9 mouse cellular contexts compared by ENCODE assay signal in the genomic region with DNA sequence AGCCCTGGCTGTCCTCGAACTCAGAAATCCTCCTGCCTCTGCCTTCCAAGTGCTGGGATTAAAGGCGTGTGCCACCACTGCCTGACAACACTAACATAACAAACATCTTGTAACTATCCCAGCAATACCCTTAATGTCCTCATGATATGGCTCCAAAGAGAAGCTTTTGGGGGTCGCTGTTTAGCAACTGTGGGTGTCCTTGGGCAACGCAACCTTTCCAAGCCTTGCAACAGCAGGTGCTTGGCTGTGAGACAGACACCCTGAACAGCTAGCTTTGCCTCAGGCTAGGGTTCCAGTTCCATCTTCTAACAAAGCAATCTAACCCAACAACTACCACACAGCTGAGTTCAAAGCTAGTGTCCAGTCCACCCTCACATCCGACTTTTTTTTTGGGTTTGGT. TPM values are rescaled to one million over a fixed set of nuclear protein-coding genes. Genes with fewer than 3 reads are reported as not detected.
DNase-seq lines count a peak whose midpoint lies in the region; ATAC-seq and TF ChIP-seq lines count a peak whose summit lies in the region.
"Had no signal": no experiment of that assay in that cellular context is flagged by ENCODE, and none has a peak within 500 bp of the region (broad histone marks: within the 10 kb centered on the region; RNA-seq: fewer than 3 reads in every experiment).

No protein-coding gene starts in this region.

- TF ChIP-seq POLR2A in heart, adult 2 months (IDR thresholded peaks at IDR 0.05; ENCODE audit: insufficient read depth, low read depth, low read length), result no peak
- no peak for TF ChIP-seq POLR2A in bone marrow macrophage, adult 2 months (IDR thresholded peaks at IDR 0.05; ENCODE audit: borderline replicate concordance, low read depth, low read length)

- peak overlapping the region; percentile 87; the same call in 1 of the 2 replicates for H3K9ac ChIP-seq in heart, postnatal 0 days (replicated peaks; ENCODE audit: low read depth, low read length)
- no peak overlapping the region for H3K9ac ChIP-seq in heart, adult 2 months (ENCODE audit: low read depth, low read length)
- peak overlapping the region; percentile 73; the same call in 1 of the 2 replicates for H3K9ac ChIP-seq in hindbrain, postnatal 0 days (replicated peaks; ENCODE audit: low read length)
- peak overlapping the region; percentile 86; the same call in 1 of the 2 replicates for H3K9ac ChIP-seq in midbrain, embryonic 16.5 days (ENCODE audit: low read depth, low read length)

- H3K4me2 ChIP-seq in heart, postnatal 0 days (ENCODE audit: low read depth, low read length), result peak overlapping the region; percentile 69
- H3K4me2 ChIP-seq in hindbrain, postnatal 0 days (ENCODE audit: low read depth, low read length), result peak overlapping the region; percentile 80
- peak overlapping the region; percentile 92 for H3K4me2 ChIP-seq in midbrain, embryonic 16.5 days (ENCODE audit: low read length)

- 0 out of 2 replicates have a peak, but pooled peaks cover 1% of the 10 kb centered on the region for H3K79me2 ChIP-seq in heart, adult 2 months (replicated peaks; ENCODE audit: control insufficient read depth, insufficient read depth, low read length)

- peaks cover 37% of the 10 kb centered on the region for H3K36me3 ChIP-seq in heart, postnatal 0 days (replicated peaks; ENCODE audit: control insufficient read depth, insufficient read depth, low read length)
- peaks cover 6% of the 10 kb centered on the region; the same call in 1 of the 2 replicates for H3K36me3 ChIP-seq in heart, adult 2 months (ENCODE audit: control insufficient read depth, insufficient read depth, low read length)
- H3K36me3 ChIP-seq in hindbrain, postnatal 0 days (ENCODE audit: insufficient read depth, low read length), result peaks cover 31% of the 10 kb centered on the region
- H3K36me3 ChIP-seq in midbrain, embryonic 16.5 days (ENCODE audit: control insufficient read depth, insufficient read depth, low read length), result peaks cover 13% of the 10 kb centered on the region

- TF ChIP-seq CTCF in heart, postnatal 0 days (IDR thresholded peaks at IDR 0.05; ENCODE audit: low read depth), result no peak
- TF ChIP-seq CTCF in heart, adult 2 months (IDR thresholded peaks at IDR 0.05), result no peak
- TF ChIP-seq CTCF in bone marrow macrophage, adult 2 months (IDR thresholded peaks at IDR 0.05; ENCODE audit: low read depth, low read length), result no peak
- TF ChIP-seq CTCF in hindbrain, postnatal 0 days (IDR thresholded peaks at IDR 0.05; ENCODE audit: low read depth), result no peak

- intact Hi-C loops in heart, adult 2 months (cut with DNase I), result loop anchor here (10.0 kb wide), 1 partner anchor 359 kb away; a partner anchor contains a TSS

- H3K27ac ChIP-seq in heart, postnatal 0 days (ENCODE audit: low read depth), result no peak overlapping the region
- no peak overlapping the region for H3K27ac ChIP-seq in heart, adult 2 months
- H3K27ac ChIP-seq in bone marrow macrophage, adult 2 months (ENCODE audit: insufficient read depth, low read depth, low read length), result peak overlapping the region; percentile 53; the same call in 1 of the 2 replicates
- H3K27ac ChIP-seq in hindbrain, postnatal 0 days, result no peak overlapping the region
- H3K27ac ChIP-seq in midbrain, embryonic 16.5 days (ENCODE audit: low read length), result no peak overlapping the region

- no peak for TF ChIP-seq EP300 in heart, postnatal 0 days (IDR thresholded peaks at IDR 0.05; ENCODE audit: low read depth)
- TF ChIP-seq EP300 in heart, adult 2 months (IDR thresholded peaks at IDR 0.05; ENCODE audit: insufficient read depth, low read depth, low read length), result no peak

- WGBS in heart, postnatal 0 days, result 56% methylated on average over 5 of the region's 5 CpGs
- 67% methylated on average over 5 of the region's 5 CpGs for WGBS in heart, adult 2 months
- 66% methylated on average over 5 of the region's 5 CpGs for WGBS in hindbrain, postnatal 0 days
- 77% methylated on average over 5 of the region's 5 CpGs for WGBS in midbrain, embryonic 16.5 days

- peaks cover 5% of the 10 kb centered on the region; the same call in 1 of the 2 replicates for H3K4me1 ChIP-seq in heart, postnatal 0 days (ENCODE audit: control insufficient read depth, insufficient read depth)
- H3K4me1 ChIP-seq in heart, adult 2 months (ENCODE audit: control insufficient read depth, insufficient read depth, low read length), result peaks cover 6% of the 10 kb centered on the region
- peaks cover 10% of the 10 kb centered on the region for H3K4me1 ChIP-seq in bone marrow macrophage, adult 2 months (ENCODE audit: control insufficient read depth, insufficient read depth, low read length)
- H3K4me1 ChIP-seq in hindbrain, postnatal 0 days (ENCODE audit: insufficient read depth, low read length), result peaks cover 16% of the 10 kb centered on the region; the same call in 1 of the 2 replicates
- H3K4me1 ChIP-seq in midbrain, embryonic 16.5 days (ENCODE audit: control insufficient read depth, insufficient read depth, low read length), result peaks cover 29% of the 10 kb centered on the region

- peak overlapping the region; percentile 71 for H3K4me3 ChIP-seq in heart, postnatal 0 days (ENCODE audit: low read depth, low read length)
- no peak overlapping the region for H3K4me3 ChIP-seq in heart, adult 2 months
- peak overlapping the region; percentile 95 for H3K4me3 ChIP-seq in bone marrow macrophage, adult 2 months (ENCODE audit: insufficient read depth, low read length)
- H3K4me3 ChIP-seq in hindbrain, postnatal 0 days (ENCODE audit: low read length), result peak overlapping the region; percentile 57; the same call in 1 of the 2 replicates
- peak overlapping the region; percentile 58 for H3K4me3 ChIP-seq in midbrain, embryonic 16.5 days (ENCODE audit: low read depth, low read length)

- no peaks in the 10 kb centered on the region for H3K9me3 ChIP-seq in heart, postnatal 0 days (replicated peaks; ENCODE audit: control insufficient read depth, low read length)
- no peaks in the 10 kb centered on the region for H3K9me3 ChIP-seq in hindbrain, postnatal 0 days (ENCODE audit: low read length)
- no peaks in the 10 kb centered on the region for H3K9me3 ChIP-seq in midbrain, embryonic 16.5 days (replicated peaks; ENCODE audit: control insufficient read depth, low read length, poor library complexity, severe bottlenecking)

- ATAC-seq in heart, postnatal 0 days (ENCODE audit: insufficient read depth, low read depth), result no peak
- no peak for ATAC-seq in hindbrain, postnatal 0 days
- no peak for ATAC-seq in midbrain, embryonic 16.5 days

- DNase-seq in heart, postnatal 0 days (ENCODE audit: low spot score), result no peak
- no peak for DNase-seq in heart, adult 2 months
- DNase-seq in hindbrain, postnatal 0 days (ENCODE audit: low spot score), result no peak
- DNase-seq in adrenal gland, adult 8-10 months, result no peak
- no peak for DNase-seq in right cerebral cortex, postnatal 4 days
- DNase-seq in cerebellum, postnatal 10 days, result no peak
- DNase-seq: embryo, embryonic 11 days had no signal

- H3K27me3 ChIP-seq in heart, postnatal 0 days (ENCODE audit: control insufficient read depth, insufficient read depth, low read length), result no peaks in the 10 kb centered on the region
- no peaks in the 10 kb centered on the region for H3K27me3 ChIP-seq in heart, adult 2 months (ENCODE audit: control insufficient read depth, insufficient read depth, low read length)
- no peaks in the 10 kb centered on the region for H3K27me3 ChIP-seq in hindbrain, postnatal 0 days (ENCODE audit: insufficient read depth, low read length)
- H3K27me3 ChIP-seq in midbrain, embryonic 16.5 days (ENCODE audit: control insufficient read depth, insufficient read depth, low read depth, low read length), result no peaks in the 10 kb centered on the region

RNA-seq across cellular contexts. Expression of a gene that starts 1.6 kb away (rescaled TPM):
- 13.4 and 36.2 TPM in 2 replicates for total RNA-seq in heart, postnatal 0 days (2014; rRNA removed; ENCODE audit: low replicate concordance)
- polyA plus RNA-seq in heart, postnatal 0 days (2015; fragmentation: Nextera tagmentation; extraction: Ambion mirVana), result 83.0 and 87.2 TPM in 2 replicates
- 100 to 1,000 TPM in 1 of 2 experiments, 10 to 100 TPM in 1; 85.1 to 102 TPM for total RNA-seq in heart, adult 2 months (2021)
- polyA plus RNA-seq in heart, adult 2 months (2012; rRNA removed), result 38.8 and 51.5 TPM in 2 replicates
- polyA plus RNA-seq in bone marrow macrophage, adult 2 months (2012; ENCODE audit: insufficient read depth, insufficient read length, missing spikeins), result 39.2 and 46.2 TPM in 2 replicates
- 45.5 and 63.8 TPM in 2 replicates for total RNA-seq in hindbrain, postnatal 0 days (2014; rRNA removed)
- polyA plus RNA-seq in hindbrain, postnatal 0 days (2015; fragmentation: Nextera tagmentation; extraction: Ambion mirVana), result 176 and 181 TPM in 2 replicates
- polyA plus RNA-seq in midbrain, embryonic 16.5 days (2015; fragmentation: Nextera tagmentation; extraction: Ambion mirVana), result 137 and 141 TPM in 2 replicates
- 10 to 100 TPM; 86.2 to 93.4 (median 87.6) TPM for total RNA-seq in adrenal gland, adult 8-10 months (2022)

RNA-seq across cellular contexts. Expression of a gene that starts 1.9 kb away (rescaled TPM):
- 54.2 and 56.4 TPM in 2 replicates for total RNA-seq in heart, postnatal 0 days (2014; rRNA removed; ENCODE audit: low replicate concordance)
- polyA plus RNA-seq in heart, postnatal 0 days (2015; fragmentation: Nextera tagmentation; extraction: Ambion mirVana), result 539 and 573 TPM in 2 replicates
- 100 to 1,000 TPM; 307 to 341 TPM for total RNA-seq in heart, adult 2 months (2021)
- 90.7 and 108 TPM in 2 replicates for polyA plus RNA-seq in heart, adult 2 months (2012; rRNA removed)
- polyA plus RNA-seq in bone marrow macrophage, adult 2 months (2012; ENCODE audit: insufficient read depth, insufficient read length, missing spikeins), result 194 and 204 TPM in 2 replicates
- total RNA-seq in hindbrain, postnatal 0 days (2014; rRNA removed), result 41.1 and 46.1 TPM in 2 replicates
- 600 and 645 TPM in 2 replicates for polyA plus RNA-seq in hindbrain, postnatal 0 days (2015; fragmentation: Nextera tagmentation; extraction: Ambion mirVana)
- 563 and 566 TPM in 2 replicates for polyA plus RNA-seq in midbrain, embryonic 16.5 days (2015; fragmentation: Nextera tagmentation; extraction: Ambion mirVana)
- 100 to 1,000 TPM; 431 to 487 (median 461) TPM for total RNA-seq in adrenal gland, adult 8-10 months (2022)

RNA-seq across cellular contexts. Expression of a gene that starts 6.2 kb away (rescaled TPM):
- total RNA-seq in heart, postnatal 0 days (2014; rRNA removed; ENCODE audit: low replicate concordance), result 0.08 TPM in 1 of 2 replicates, not detected in the other
- 0.83 and 1.1 TPM in 2 replicates for polyA plus RNA-seq in heart, postnatal 0 days (2015; fragmentation: Nextera tagmentation; extraction: Ambion mirVana)
- total RNA-seq in heart, adult 2 months (2021), result under 1 TPM in 1 of 2 experiments, not detected in 1; 0.20 TPM
- polyA plus RNA-seq in heart, adult 2 months (2012; rRNA removed), result 0.47 and 0.59 TPM in 2 replicates
- polyA plus RNA-seq in bone marrow macrophage, adult 2 months (2012; ENCODE audit: insufficient read depth, insufficient read length, missing spikeins), result 1.0 and 1.1 TPM in 2 replicates
- total RNA-seq in hindbrain, postnatal 0 days (2014; rRNA removed), result 0.93 and 1.2 TPM in 2 replicates
- 0.66 and 0.73 TPM in 2 replicates for polyA plus RNA-seq in hindbrain, postnatal 0 days (2015; fragmentation: Nextera tagmentation; extraction: Ambion mirVana)
- 1.8 and 2.3 TPM in 2 replicates for polyA plus RNA-seq in midbrain, embryonic 16.5 days (2015; fragmentation: Nextera tagmentation; extraction: Ambion mirVana)
- total RNA-seq in adrenal gland, adult 8-10 months (2022), result 1 to 10 TPM in 1 of 4 experiments, under 1 TPM in 3; 0.38 to 1.3 (median 0.64) TPM
